Mouse (Mus musculus): ENCODE measurements around the gene Cdkl5.

- TF ChIP-seq CTCF (IDR thresholded peaks at IDR 0.05) (no peak), EP300 (IDR thresholded peaks at IDR 0.05) (no peak)
These were observed 4.2 kb downstream of the Cdkl5 start for GRCm38 (mm10) chrX:160990276-160990675.

Measured in lung, postnatal 0 days (tissue).